Mouse (Mus musculus): ENCODE results near the gene Tubb1. TPM values are rescaled to one million over a fixed set of nuclear protein-coding genes. Genes with fewer than 3 reads are reported as not detected.
A peak's percentile ranks its signal among the peaks of the same experiment; 100 is the strongest.

Tubb1 gene
- polyA plus RNA-seq, 1 experiment: not detected

- no peaks in the 10 kb centered on the region for H3K27me3 ChIP-seq (ENCODE audit: control insufficient read depth, insufficient read depth, insufficient read length)
- H3K36me3 ChIP-seq (ENCODE audit: control insufficient read depth, insufficient read depth): peaks cover 14% of the 10 kb centered on the region
- TF ChIP-seq CEBPB (IDR thresholded peaks at IDR 0.05; ENCODE audit: insufficient read depth, poor library complexity, severe bottlenecking) (no peak), TCF12 (IDR thresholded peaks at IDR 0.05; ENCODE audit: insufficient read depth, poor library complexity, severe bottlenecking) (no peak), REST (IDR thresholded peaks at IDR 0.05; ENCODE audit: insufficient read depth, insufficient read length) (no peak), TCF3 (IDR thresholded peaks at IDR 0.05; ENCODE audit: insufficient read length, low read depth) (no peak), E2F4 (IDR thresholded peaks at IDR 0.05; ENCODE audit: insufficient read depth) (no peak), SRF (IDR thresholded peaks at IDR 0.05; ENCODE audit: control insufficient read depth, insufficient read length, low read depth) (no peak), POLR2AphosphoS2 (IDR thresholded peaks at IDR 0.05; ENCODE audit: insufficient read length, low read depth) (no peak), MAX (IDR thresholded peaks at IDR 0.05; ENCODE audit: low read depth) (no peak), MYOG (IDR thresholded peaks at IDR 0.05; ENCODE audit: control insufficient read depth in 1 of 3, insufficient read depth in 1 of 3, insufficient read length in 2 of 3, low read depth in 2 of 3) (no peak), MYOD1 (IDR thresholded peaks at IDR 0.05; ENCODE audit: control insufficient read depth in 1 of 3, insufficient read length in 2 of 3, low read depth in 2 of 3) (no peak), USF1 (IDR thresholded peaks at IDR 0.05; ENCODE audit: low read depth) (no peak), POLR2A (IDR thresholded peaks at IDR 0.05; ENCODE audit: insufficient read length, low read depth) (no peak)
- no peak overlapping the region for H3K4me3 ChIP-seq
- H3K4me2 ChIP-seq (ENCODE audit: low read depth): no peak overlapping the region
- no peaks in the 10 kb centered on the region for H3K79me2 ChIP-seq (ENCODE audit: control insufficient read depth, insufficient read depth)
- H3ac ChIP-seq (ENCODE audit: control insufficient read depth, insufficient read length): no peak overlapping the region
Measured at GRCm38 (mm10) chr2:174428996-174429591, 21.4 kb upstream of the Tubb1 start.

- Histone ChIP-seq H3K79me2 (ENCODE audit: control insufficient read depth, insufficient read depth) (peaks cover 10% of the 10 kb centered on the region), H3K4me2 (ENCODE audit: low read depth) (no peak overlapping the region), H3ac (ENCODE audit: control insufficient read depth, insufficient read length) (no peak overlapping the region), H3K36me3 (ENCODE audit: control insufficient read depth, insufficient read depth) (peaks cover 8% of the 10 kb centered on the region), H3K4me3 (no peak overlapping the region), H3K27me3 (ENCODE audit: control insufficient read depth, insufficient read depth, insufficient read length) (no peaks in the 10 kb centered on the region)
- no peak for TF ChIP-seq E2F4 (IDR thresholded peaks at IDR 0.05; ENCODE audit: insufficient read depth)
- no peak for TF ChIP-seq CEBPB (IDR thresholded peaks at IDR 0.05; ENCODE audit: insufficient read depth, poor library complexity, severe bottlenecking)
- TF ChIP-seq MYOG (IDR thresholded peaks at IDR 0.05; ENCODE audit: control insufficient read depth in 1 of 3, insufficient read depth in 1 of 3, insufficient read length in 2 of 3, low read depth in 2 of 3): no peak
- TF ChIP-seq MYOD1 (IDR thresholded peaks at IDR 0.05; ENCODE audit: control insufficient read depth in 1 of 3, insufficient read length in 2 of 3, low read depth in 2 of 3): no peak
- no peak for TF ChIP-seq REST (IDR thresholded peaks at IDR 0.05; ENCODE audit: insufficient read depth, insufficient read length)
- TF ChIP-seq USF1 (IDR thresholded peaks at IDR 0.05; ENCODE audit: low read depth): no peak
- TF ChIP-seq POLR2AphosphoS2 (IDR thresholded peaks at IDR 0.05; ENCODE audit: insufficient read length, low read depth): no peak
- no peak for TF ChIP-seq TCF12 (IDR thresholded peaks at IDR 0.05; ENCODE audit: insufficient read depth, poor library complexity, severe bottlenecking)
- TF ChIP-seq SRF (IDR thresholded peaks at IDR 0.05; ENCODE audit: control insufficient read depth, insufficient read length, low read depth): no peak
- no peak for TF ChIP-seq MAX (IDR thresholded peaks at IDR 0.05; ENCODE audit: low read depth)
- TF ChIP-seq POLR2A (IDR thresholded peaks at IDR 0.05; ENCODE audit: insufficient read length, low read depth): no peak
- TF ChIP-seq TCF3 (IDR thresholded peaks at IDR 0.05; ENCODE audit: insufficient read length, low read depth): no peak
Measured at GRCm38 (mm10) chr2:174434943-174435342, 15.6 kb upstream of the Tubb1 start.

DNA sequence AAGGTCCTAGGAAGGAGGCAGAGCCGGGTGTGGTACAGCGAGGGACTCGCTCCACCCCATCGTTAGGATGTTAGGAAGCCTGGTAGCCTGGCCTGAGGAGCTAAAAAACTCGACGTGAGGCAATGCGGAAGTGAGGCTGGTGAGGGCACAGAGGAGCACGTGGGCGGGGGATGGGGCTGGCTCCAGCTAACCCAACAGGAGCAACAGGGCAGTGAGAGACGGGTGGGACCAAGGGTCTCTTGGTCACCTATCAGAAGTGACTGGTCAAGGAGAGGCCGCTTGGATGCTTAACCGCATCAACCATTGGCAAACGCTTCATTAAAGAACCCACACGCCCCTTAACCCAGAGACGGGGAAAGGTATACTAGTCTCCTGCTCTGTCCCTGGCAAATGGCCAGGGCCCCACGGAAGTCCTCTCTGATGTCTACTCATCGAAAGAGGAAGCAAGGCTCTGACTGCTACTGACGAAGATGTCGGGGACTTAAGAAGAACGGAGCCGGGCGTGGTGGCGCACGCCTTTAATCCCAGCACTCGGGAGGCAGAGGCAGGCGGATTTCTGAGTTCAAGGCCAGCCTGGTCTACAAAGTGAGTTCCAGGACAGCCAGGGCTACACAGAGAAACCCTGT lies 14.3 kb upstream of the Tubb1 start:
- no peak overlapping the region for H3K4me3 ChIP-seq
- no peaks in the 10 kb centered on the region for H3K27me3 ChIP-seq (ENCODE audit: control insufficient read depth, insufficient read depth, insufficient read length)
- H3K79me2 ChIP-seq (ENCODE audit: control insufficient read depth, insufficient read depth): peaks cover 10% of the 10 kb centered on the region
- no peak overlapping the region for H3ac ChIP-seq (ENCODE audit: control insufficient read depth, insufficient read length)
- no peak for TF ChIP-seq MYOG (IDR thresholded peaks at IDR 0.05; ENCODE audit: control insufficient read depth in 1 of 3, insufficient read depth in 1 of 3, insufficient read length in 2 of 3, low read depth in 2 of 3)
- no peak for TF ChIP-seq E2F4 (IDR thresholded peaks at IDR 0.05; ENCODE audit: insufficient read depth)
- TF ChIP-seq POLR2A (IDR thresholded peaks at IDR 0.05; ENCODE audit: insufficient read length, low read depth): no peak
- no peak for TF ChIP-seq CEBPB (IDR thresholded peaks at IDR 0.05; ENCODE audit: insufficient read depth, poor library complexity, severe bottlenecking)
- TF ChIP-seq USF1 (IDR thresholded peaks at IDR 0.05; ENCODE audit: low read depth): no peak
- no peak for TF ChIP-seq TCF3 (IDR thresholded peaks at IDR 0.05; ENCODE audit: insufficient read length, low read depth)
- TF ChIP-seq TCF12 (IDR thresholded peaks at IDR 0.05; ENCODE audit: insufficient read depth, poor library complexity, severe bottlenecking): no peak
- TF ChIP-seq MAX (IDR thresholded peaks at IDR 0.05; ENCODE audit: low read depth): no peak
- TF ChIP-seq REST (IDR thresholded peaks at IDR 0.05; ENCODE audit: insufficient read depth, insufficient read length): no peak
- TF ChIP-seq POLR2AphosphoS2 (IDR thresholded peaks at IDR 0.05; ENCODE audit: insufficient read length, low read depth): no peak
- TF ChIP-seq MYOD1 (IDR thresholded peaks at IDR 0.05; ENCODE audit: control insufficient read depth in 1 of 3, insufficient read length in 2 of 3, low read depth in 2 of 3): no peak
- no peak overlapping the region for H3K4me2 ChIP-seq (ENCODE audit: low read depth)
- peaks cover 7% of the 10 kb centered on the region for H3K36me3 ChIP-seq (ENCODE audit: control insufficient read depth, insufficient read depth)

GRCm38 (mm10) chr2:174436916-174437696 lies 13.4 kb upstream of the Tubb1 start:
- TF ChIP-seq POLR2A (IDR thresholded peaks at IDR 0.05; ENCODE audit: insufficient read length, low read depth): no peak
- no peak for TF ChIP-seq SRF (IDR thresholded peaks at IDR 0.05; ENCODE audit: control insufficient read depth, insufficient read length, low read depth)
- TF ChIP-seq MYOD1 (IDR thresholded peaks at IDR 0.05; ENCODE audit: control insufficient read depth in 1 of 3, insufficient read length in 2 of 3, low read depth in 2 of 3): no peak
- TF ChIP-seq CEBPB (IDR thresholded peaks at IDR 0.05; ENCODE audit: insufficient read depth, poor library complexity, severe bottlenecking): no peak
- peak overlapping the region; percentile 66 for H3K4me3 ChIP-seq
- peaks cover 10% of the 10 kb centered on the region for H3K79me2 ChIP-seq (ENCODE audit: control insufficient read depth, insufficient read depth)
- H3K36me3 ChIP-seq (ENCODE audit: control insufficient read depth, insufficient read depth): no peaks in the 10 kb centered on the region
- peak overlapping the region; percentile 92 for H3K4me2 ChIP-seq (ENCODE audit: low read depth)
- H3K27me3 ChIP-seq (ENCODE audit: control insufficient read depth, insufficient read depth, insufficient read length): no peaks in the 10 kb centered on the region
- H3ac ChIP-seq (ENCODE audit: control insufficient read depth, insufficient read length): no peak overlapping the region

Measured in myocyte (in vitro differentiated cells).